In the genomic region with DNA sequence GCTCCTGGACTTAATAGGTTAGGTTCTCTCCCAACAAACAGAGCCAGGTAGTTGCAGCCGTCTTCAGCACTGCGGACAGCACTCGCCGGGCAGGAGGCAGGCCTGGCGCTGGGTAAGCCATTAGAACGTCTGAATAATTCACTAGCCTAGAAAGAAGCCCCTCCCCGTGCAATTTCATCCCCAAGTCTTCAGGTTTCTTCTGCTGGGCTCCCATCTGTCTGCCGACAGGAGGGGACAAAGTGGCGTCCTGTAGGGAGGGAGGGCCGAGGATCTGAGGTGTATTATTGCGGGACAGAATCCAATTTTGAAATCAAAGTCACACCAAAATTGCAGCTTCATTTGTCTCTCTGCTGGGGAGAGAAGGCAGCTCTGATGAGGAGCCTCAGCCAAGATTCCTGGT, we compare ENCODE assay signal across 11 mouse cellular contexts. TPM values are rescaled to one million over a fixed set of nuclear protein-coding genes. Genes with fewer than 3 reads are reported as not detected.
DNase-seq lines count a peak whose midpoint lies in the region; ATAC-seq lines count a peak whose summit lies in the region.
"Had no signal": no experiment of that assay in that cellular context is flagged by ENCODE, and none has a peak within 500 bp of the region (broad histone marks: within the 10 kb centered on the region; RNA-seq: fewer than 3 reads in every experiment).

No protein-coding gene starts in this region.

- H3K27ac ChIP-seq in hindbrain, embryonic 11.5 days (ENCODE audit: low read depth, low read length), result no peak overlapping the region
- H3K27ac ChIP-seq: embryonic facial prominence, embryonic 15.5 days; liver, embryonic 15.5 days; stomach, embryonic 15.5 days had no signal

- WGBS in hindbrain, embryonic 11.5 days, result 4% methylated on average over 11 of the region's 11 CpGs

- H3K9me3 ChIP-seq in hindbrain, embryonic 11.5 days (ENCODE audit: control insufficient read depth, low read length), result no peaks in the 10 kb centered on the region
- H3K9me3 ChIP-seq: embryonic facial prominence, embryonic 15.5 days; liver, embryonic 15.5 days; stomach, embryonic 15.5 days had no signal

- no peak overlapping the region for H3K4me2 ChIP-seq in hindbrain, embryonic 11.5 days (replicated peaks; ENCODE audit: low read depth, low read length)
- H3K4me2 ChIP-seq: embryonic facial prominence, embryonic 15.5 days; liver, embryonic 15.5 days; stomach, embryonic 15.5 days had no signal

- H3K9ac ChIP-seq in hindbrain, embryonic 11.5 days (ENCODE audit: low read depth, low read length), result no peak overlapping the region
- H3K9ac ChIP-seq: embryonic facial prominence, embryonic 15.5 days; liver, embryonic 15.5 days; stomach, embryonic 15.5 days had no signal

- no peaks in the 10 kb centered on the region for H3K27me3 ChIP-seq in hindbrain, embryonic 11.5 days (ENCODE audit: control insufficient read depth, insufficient read depth, low read length)
- H3K27me3 ChIP-seq: embryonic facial prominence, embryonic 15.5 days; liver, embryonic 15.5 days; stomach, embryonic 15.5 days had no signal

- no peaks in the 10 kb centered on the region for H3K4me1 ChIP-seq in hindbrain, embryonic 11.5 days (replicated peaks; ENCODE audit: control insufficient read depth, insufficient read depth, low read length)
- H3K4me1 ChIP-seq: embryonic facial prominence, embryonic 15.5 days; liver, embryonic 15.5 days; stomach, embryonic 15.5 days had no signal

- H3K4me3 ChIP-seq in hindbrain, embryonic 11.5 days (ENCODE audit: low read depth, low read length), result no peak overlapping the region
- H3K4me3 ChIP-seq: embryonic facial prominence, embryonic 15.5 days; liver, embryonic 15.5 days; stomach, embryonic 15.5 days had no signal

- no peaks in the 10 kb centered on the region for H3K36me3 ChIP-seq in hindbrain, embryonic 11.5 days (ENCODE audit: control insufficient read depth, insufficient read depth, low read length)
- H3K36me3 ChIP-seq: embryonic facial prominence, embryonic 15.5 days; liver, embryonic 15.5 days; stomach, embryonic 15.5 days had no signal

- intact Hi-C loops in heart, postnatal 25 days (cut with DNase I), result no loop called here

- DNase-seq in heart, adult 18-20 months, result peak; percentile 6 to 8
- DNase-seq in heart, postnatal 25 days (ENCODE audit: low spot score), result no peak
- DNase-seq in 3T3-L1 (ENCODE audit: low read depth, low spot score), result peak; percentile 19
- peak; percentile 76 for DNase-seq in cerebellum, adult 9-10 months
- peak; percentile 39 for DNase-seq in hindbrain, embryonic 11.5 days (ENCODE audit: low spot score)
- DNase-seq in ovary, postnatal 14 days (ENCODE audit: low spot score), result peak; percentile 18
- DNase-seq in c-Kit-positive CD71-positive TER-119-positive erythroid progenitor cells, embryonic 14.5 days (ENCODE audit: low spot score), result no peak
- DNase-seq in right cerebral cortex, postnatal 36 days (ENCODE audit: low spot score in 2 of 2), result no peak

- no peak for ATAC-seq in hindbrain, embryonic 11.5 days (ENCODE audit: low FRiP score)

RNA-seq across cellular contexts. Expression of a gene that starts 58.9 kb away (rescaled TPM):
- not detected for total RNA-seq in heart, adult 18-20 months (2021)
- under 1 TPM in 1 of 2 experiments, not detected in 1; 0.08 TPM for total RNA-seq in heart, postnatal 25 days (2021)
- 2.1 and 2.6 TPM in 2 replicates for polyA plus RNA-seq in hindbrain, embryonic 11.5 days (2014; fragmentation: Nextera tagmentation; extraction: Ambion mirVana)

Comparison
In these comparisons a context has a peak if more than half of its experiments do, and no peak if none do; other contexts are left out.
1. DNase-seq: peak in heart, adult 18-20 months (2 of 2), 3T3-L1 (single experiment), cerebellum, adult 9-10 months (single experiment), hindbrain, embryonic 11.5 days (single experiment) and ovary, postnatal 14 days (single experiment); none in heart, postnatal 25 days (single experiment), c-Kit-positive CD71-positive TER-119-positive erythroid progenitor cells, embryonic 14.5 days (single experiment) and right cerebral cortex, postnatal 36 days (0 of 2).